ENCODE assay signal across 8 mouse cellular contexts in the genomic region with DNA sequence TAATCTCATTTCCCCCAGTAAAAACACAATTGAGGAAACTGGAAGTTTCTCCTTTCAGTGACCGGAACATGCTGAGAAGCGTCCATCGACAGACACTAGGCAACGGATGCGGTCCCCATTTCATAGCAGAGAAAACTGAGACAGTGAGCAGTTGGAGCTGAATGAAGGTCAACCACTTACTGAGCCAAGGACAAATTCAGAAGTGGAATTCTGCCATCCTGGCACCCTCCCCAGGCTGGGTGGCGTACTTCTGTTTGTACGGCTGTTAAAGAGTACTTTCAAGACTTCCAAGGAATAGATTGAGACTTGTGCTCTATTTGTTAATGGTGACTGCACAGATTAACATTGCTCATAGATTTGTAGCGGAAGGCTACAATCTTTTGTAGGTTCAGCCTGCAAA. TPM values are rescaled to one million over a fixed set of nuclear protein-coding genes. Genes with fewer than 3 reads are reported as not detected.
DNase-seq lines count a peak whose midpoint lies in the region; ATAC-seq and TF ChIP-seq lines count a peak whose summit lies in the region.

No protein-coding gene starts in this region.

- H3K9me3 ChIP-seq in kidney, embryonic 16.5 days (ENCODE audit: low read length) = no peaks in the 10 kb centered on the region
- H3K9me3 ChIP-seq in intestine, embryonic 15.5 days = no peaks in the 10 kb centered on the region
- no peaks in the 10 kb centered on the region for H3K9me3 ChIP-seq in midbrain, embryonic 10.5 days (replicated peaks)

- H3K4me2 ChIP-seq in kidney, embryonic 16.5 days (replicated peaks; ENCODE audit: low read depth, low read length) = no peak overlapping the region
- H3K4me2 ChIP-seq in intestine, embryonic 15.5 days (replicated peaks) = no peak overlapping the region

- no peaks in the 10 kb centered on the region for H3K27me3 ChIP-seq in kidney, adult 2 months (replicated peaks; ENCODE audit: control insufficient read depth, insufficient read depth, low read length)
- no peaks in the 10 kb centered on the region for H3K27me3 ChIP-seq in kidney, embryonic 16.5 days (ENCODE audit: insufficient read depth, low read length)
- no peaks in the 10 kb centered on the region for H3K27me3 ChIP-seq in intestine, embryonic 15.5 days (replicated peaks)
- H3K27me3 ChIP-seq in midbrain, embryonic 10.5 days (ENCODE audit: low read depth, poor library complexity, severe bottlenecking) = no peaks in the 10 kb centered on the region

- DNase-seq in kidney, adult 2 months = peak; percentile 89
- peak; percentile 20 for DNase-seq in cerebellum, adult 9-11 months
- DNase-seq in kidney, postnatal 25 days = peak; percentile 69 to 71
- peak; percentile 78 for DNase-seq in lung, postnatal 36 days
- no peak for DNase-seq in midbrain, embryonic 10.5 days (ENCODE audit: low spot score)

- TF ChIP-seq CTCF in kidney, adult 2 months (conservative IDR thresholded peaks at IDR 0.05; ENCODE audit: insufficient read depth, insufficient read length, low read depth, low read length) = no peak

- no peaks in the 10 kb centered on the region for H3K36me3 ChIP-seq in kidney, adult 2 months (ENCODE audit: control insufficient read depth, insufficient read depth, low read length)
- no peaks in the 10 kb centered on the region for H3K36me3 ChIP-seq in kidney, embryonic 16.5 days (ENCODE audit: insufficient read depth, low read length)
- H3K36me3 ChIP-seq in intestine, embryonic 15.5 days = no peaks in the 10 kb centered on the region
- no peaks in the 10 kb centered on the region for H3K36me3 ChIP-seq in midbrain, embryonic 10.5 days

- H3K4me3 ChIP-seq in kidney, adult 2 months (ENCODE audit: insufficient read depth, low read depth, low read length) = no peak overlapping the region
- H3K4me3 ChIP-seq in kidney, embryonic 16.5 days (ENCODE audit: low read length) = no peak overlapping the region
- no peak overlapping the region for H3K4me3 ChIP-seq in intestine, embryonic 15.5 days (replicated peaks)
- H3K4me3 ChIP-seq in midbrain, embryonic 10.5 days = no peak overlapping the region

- H3K27ac ChIP-seq in kidney, adult 2 months (ENCODE audit: insufficient read depth, low read depth, low read length) = no peak overlapping the region
- no peak overlapping the region for H3K27ac ChIP-seq in kidney, embryonic 16.5 days (ENCODE audit: low read length)
- H3K27ac ChIP-seq in intestine, embryonic 15.5 days = no peak overlapping the region
- no peak overlapping the region for H3K27ac ChIP-seq in midbrain, embryonic 10.5 days (replicated peaks)

- 68% methylated on average over 8 of the region's 8 CpGs for WGBS in kidney, adult 2 months
- WGBS in kidney, embryonic 16.5 days = 93% methylated on average over 8 of the region's 8 CpGs
- WGBS in intestine, embryonic 15.5 days = 90% methylated on average over 8 of the region's 8 CpGs
- 95% methylated on average over 8 of the region's 8 CpGs for WGBS in midbrain, embryonic 10.5 days

- TF ChIP-seq POLR2A in kidney, adult 2 months (IDR thresholded peaks at IDR 0.05; ENCODE audit: low read depth, low read length) = no peak

- ATAC-seq in kidney, embryonic 16.5 days (ENCODE audit: low FRiP score, low TSS enrichment) = no peak
- no peak for ATAC-seq in monocyte, adult 5-6 weeks (replicated peaks; ENCODE audit: insufficient number of reproducible peaks, low FRiP score, low TSS enrichment, poor library complexity, severe bottlenecking)
- no peak for ATAC-seq in intestine, embryonic 15.5 days

- H3K9ac ChIP-seq in kidney, embryonic 16.5 days (replicated peaks; ENCODE audit: low read length) = no peak overlapping the region
- no peak overlapping the region for H3K9ac ChIP-seq in intestine, embryonic 15.5 days

- peaks cover 9% of the 10 kb centered on the region; the same call in 1 of the 2 replicates for H3K4me1 ChIP-seq in kidney, adult 2 months (ENCODE audit: control insufficient read depth, insufficient read depth, low read length)
- peaks cover 6% of the 10 kb centered on the region; the same call in 1 of the 2 replicates for H3K4me1 ChIP-seq in kidney, embryonic 16.5 days (ENCODE audit: insufficient read depth, low read length)
- H3K4me1 ChIP-seq in intestine, embryonic 15.5 days (replicated peaks) = no peaks in the 10 kb centered on the region
- no peaks in the 10 kb centered on the region for H3K4me1 ChIP-seq in midbrain, embryonic 10.5 days

RNA-seq across cellular contexts. Expression of gene Bhlhe40, which starts 54.2 kb away (rescaled TPM):
- polyA plus RNA-seq in kidney, adult 2 months (2012; rRNA removed) = 38.0 and 39.5 TPM in 2 replicates
- polyA plus RNA-seq in kidney, embryonic 16.5 days (2015; fragmentation: Nextera tagmentation; extraction: Ambion mirVana) = 16.8 and 18.5 TPM in 2 replicates
- total RNA-seq in monocyte, adult 5-6 weeks (2017) = 293 to 388 TPM (median 305 TPM) in 3 replicates
- polyA plus RNA-seq in intestine, embryonic 15.5 days (2015; fragmentation: Nextera tagmentation; extraction: Ambion mirVana) = 46.4 and 50.1 TPM in 2 replicates
- polyA plus RNA-seq in midbrain, embryonic 10.5 days (2016; fragmentation: Nextera tagmentation; extraction: Ambion mirVana) = 1.8 and 1.9 TPM in 2 replicates
